Mouse (Mus musculus) stomach, embryonic 14.5 days (tissue): Measurements from ENCODE around the gene Cdkn1a. TPM values are rescaled to one million over a fixed set of nuclear protein-coding genes. Genes with fewer than 3 reads are reported as not detected.

Experiments used
- ATAC-seq: fragments of 200-750 bp; cut with Nextera tagmentation; 2 replicates; pipeline ENCODE4 v1.8.0; 2017; ENCODE audit warnings: low read depth, moderate TSS enrichment; ENCODE audit not compliant: insufficient number of reproducible peaks, insufficient read depth, low FRiP score
- H3K27ac ChIP-seq: fragments of 300-500 bp; sonication (generic); 2 replicates; pipeline ENCODE4 v1.5.1; 2014; ENCODE audit warnings: mild to moderate bottlenecking, low read length, moderate library complexity, mixed read lengths
- H3K27me3 ChIP-seq: fragments of 300-500 bp; sonication (generic); 2 replicates; pipeline ENCODE4 v1.6.1; 2014; ENCODE audit warnings: low read length, control low read depth, mixed read lengths; ENCODE audit not compliant: control insufficient read depth, insufficient read depth
- H3K36me3 ChIP-seq: fragments of 300-500 bp; sonication (generic); 2 replicates; pipeline ENCODE4 v1.6.1; 2014; ENCODE audit warnings: mild to moderate bottlenecking, control low read depth, low read length, moderate library complexity, mixed read lengths; ENCODE audit not compliant: control insufficient read depth, insufficient read depth
- H3K4me1 ChIP-seq: fragments of 300-500 bp; sonication (generic); 2 replicates; pipeline ENCODE4 v1.6.1; 2014; ENCODE audit warnings: low read length, control low read depth, mixed read lengths; ENCODE audit not compliant: control insufficient read depth, insufficient read depth
- H3K4me2 ChIP-seq: fragments of 300-500 bp; sonication (generic); replicated peaks from 2 replicates; pipeline ENCODE4 v1.6.1; 2014; ENCODE audit warnings: low read depth, low read length, control low read depth
- H3K4me3 ChIP-seq: fragments of 300-500 bp; sonication (generic); 2 replicates; pipeline ENCODE4 v1.5.1; 2014; ENCODE audit warnings: low read depth, low read length, control low read depth
- H3K9ac ChIP-seq: fragments of 300-500 bp; sonication (generic); replicated peaks from 2 replicates; pipeline ENCODE4 v1.6.1; 2014; ENCODE audit warnings: low read depth, mild to moderate bottlenecking, control low read depth, low read length, moderate library complexity, mixed read lengths
- H3K9me3 ChIP-seq: fragments of 300-500 bp; sonication (generic); 2 replicates; pipeline ENCODE4 v1.6.1; 2016; ENCODE audit warnings: low read depth, low read length, control low read depth; ENCODE audit not compliant: control insufficient read depth
- WGBS: fragments of 180-500 bp; shearing (Covaris S2); extraction: QIAGEN DNeasy Blood & Tissue Kit; methylation state at CpG from one replicate; pipeline ENCODE4 v1.1.7; 2014; 5-methylcytosine and 5-hydroxymethylcytosine counted together
- polyA plus RNA-seq: library from polyadenylated mRNA; unstranded; fragments of >200 nt; fragmentation: Nextera tagmentation; extraction: Ambion mirVana; gene quantifications from 2 replicates; pipeline ENCODE4 v1.2.1, GENCODE M21; 2014

The Cdkn1a gene
- polyA plus RNA-seq, 1 experiment from 2014 or later = 62.6 TPM

DNA sequence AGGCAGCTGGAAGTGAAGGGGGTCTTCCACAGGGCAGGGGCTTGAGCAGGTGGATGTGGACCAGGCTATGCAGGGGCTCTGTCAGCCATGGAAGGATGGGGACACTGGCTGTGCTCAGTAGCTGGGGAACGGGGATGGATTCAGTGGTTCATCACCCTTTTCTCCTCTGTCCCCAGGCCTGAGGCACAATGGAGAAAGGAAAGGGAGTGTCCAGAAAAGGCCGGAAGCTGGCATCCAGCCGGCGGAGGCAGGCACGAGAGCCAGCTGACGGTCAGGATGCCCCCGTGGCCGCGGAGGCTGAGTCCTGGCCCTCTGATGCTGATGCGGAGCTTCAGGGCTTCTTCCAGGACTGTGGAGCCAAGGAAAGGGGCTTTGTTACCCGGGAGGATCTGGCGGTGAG is 29.9 kb downstream of the Cdkn1a start:
- H3K27ac ChIP-seq = no peak overlapping the region
- no peak overlapping the region for H3K9ac ChIP-seq
- H3K4me1 ChIP-seq = peaks cover 8% of the 10 kb centered on the region
- H3K4me3 ChIP-seq = no peak overlapping the region
- 66% methylated on average over 12 of the region's 12 CpGs for WGBS
- no peaks in the 10 kb centered on the region for H3K27me3 ChIP-seq
- H3K36me3 ChIP-seq = no peaks in the 10 kb centered on the region
- H3K9me3 ChIP-seq = no peaks in the 10 kb centered on the region
- ATAC-seq = no peak
- H3K4me2 ChIP-seq = no peak overlapping the region

DNA sequence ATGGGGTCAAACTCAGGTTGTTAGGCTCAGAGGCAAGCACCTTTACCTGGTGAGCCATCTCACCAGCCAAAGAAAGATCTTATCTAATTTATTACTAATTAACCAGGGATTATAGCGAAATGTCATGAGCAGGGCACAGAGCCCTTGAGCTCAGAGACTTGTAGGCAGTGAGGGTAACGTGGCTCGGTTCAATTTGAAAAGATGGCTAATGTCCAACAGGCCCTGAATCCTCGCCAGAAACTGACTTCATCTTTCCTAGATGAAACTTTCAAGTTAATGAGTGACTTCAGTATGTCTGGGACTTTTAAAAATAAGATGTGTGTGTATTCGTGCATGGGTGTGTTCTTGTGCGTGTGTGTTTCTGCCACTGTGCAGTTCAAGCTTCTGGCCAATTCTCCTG is 32.0 kb downstream of the Cdkn1a start:
- no peak overlapping the region for H3K9ac ChIP-seq
- H3K27me3 ChIP-seq = no peaks in the 10 kb centered on the region
- H3K4me3 ChIP-seq = no peak overlapping the region
- no peaks in the 10 kb centered on the region for H3K9me3 ChIP-seq
- no peak overlapping the region for H3K4me2 ChIP-seq
- no peak for ATAC-seq
- WGBS = 44% methylated on average over 6 of the region's 6 CpGs
- peaks cover 8% of the 10 kb centered on the region for H3K4me1 ChIP-seq
- no peak overlapping the region; the same call in 1 of the 2 replicates for H3K27ac ChIP-seq
- H3K36me3 ChIP-seq = no peaks in the 10 kb centered on the region

DNA sequence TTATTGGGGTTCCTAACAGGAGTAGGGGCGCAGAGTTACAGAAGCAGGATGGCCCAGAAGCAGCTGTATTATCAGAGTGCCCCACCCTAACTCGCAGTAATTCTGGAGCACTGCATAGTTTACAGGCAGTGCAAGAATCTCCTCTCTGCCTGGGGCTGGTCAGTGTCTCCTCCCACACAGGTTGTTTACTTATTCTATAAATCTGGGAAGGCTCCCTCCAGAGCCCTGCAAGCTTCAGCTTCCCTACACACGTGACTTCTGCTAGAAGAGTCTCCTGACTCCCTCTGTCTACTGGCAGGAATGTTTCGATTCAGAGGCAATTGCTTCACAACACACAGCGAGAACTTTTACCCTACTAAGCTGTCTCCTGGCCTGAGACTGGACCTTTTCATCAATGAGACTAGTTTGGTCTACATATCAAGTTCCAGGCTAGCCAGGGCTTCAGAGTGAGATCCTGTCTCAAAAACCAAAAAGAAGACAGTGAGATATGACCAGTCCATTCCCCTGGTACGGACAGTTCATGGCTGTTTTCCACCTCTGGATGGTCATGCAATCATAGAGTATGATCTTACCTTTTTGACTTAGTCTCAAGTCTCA is 32.9 kb downstream of the Cdkn1a start:
- 28% methylated on average over 6 of the region's 6 CpGs for WGBS
- no peaks in the 10 kb centered on the region for H3K27me3 ChIP-seq
- peak; percentile 88 for ATAC-seq
- H3K4me2 ChIP-seq = no peak overlapping the region
- peak overlapping the region; percentile 39; the same call in 1 of the 2 replicates for H3K27ac ChIP-seq
- no peak overlapping the region for H3K4me3 ChIP-seq
- H3K9me3 ChIP-seq = no peaks in the 10 kb centered on the region
- peaks cover 8% of the 10 kb centered on the region for H3K4me1 ChIP-seq
- H3K36me3 ChIP-seq = no peaks in the 10 kb centered on the region
- H3K9ac ChIP-seq = no peak overlapping the region

DNA sequence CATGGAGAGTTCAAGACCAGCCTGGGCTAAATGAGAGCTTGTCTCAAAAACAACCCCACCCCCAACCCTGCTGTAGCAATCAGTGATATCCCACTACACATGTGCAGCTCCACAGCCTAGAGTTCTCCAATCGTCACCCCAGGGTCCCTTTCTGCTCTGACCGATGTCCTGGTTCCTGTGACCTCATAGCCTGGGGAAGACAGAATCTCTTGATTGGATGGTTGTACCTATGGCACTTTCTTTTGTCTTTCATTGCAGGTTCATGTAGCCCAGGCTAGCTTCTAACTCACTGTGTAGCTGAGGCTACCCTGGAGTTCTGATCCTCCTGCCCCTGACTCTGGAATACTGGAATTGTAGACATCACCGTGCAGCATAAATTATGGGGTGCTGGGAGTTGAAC is 35.8 kb downstream of the Cdkn1a start:
- H3K27me3 ChIP-seq = no peaks in the 10 kb centered on the region
- WGBS = 87% methylated on average over 3 of the region's 3 CpGs

DNA sequence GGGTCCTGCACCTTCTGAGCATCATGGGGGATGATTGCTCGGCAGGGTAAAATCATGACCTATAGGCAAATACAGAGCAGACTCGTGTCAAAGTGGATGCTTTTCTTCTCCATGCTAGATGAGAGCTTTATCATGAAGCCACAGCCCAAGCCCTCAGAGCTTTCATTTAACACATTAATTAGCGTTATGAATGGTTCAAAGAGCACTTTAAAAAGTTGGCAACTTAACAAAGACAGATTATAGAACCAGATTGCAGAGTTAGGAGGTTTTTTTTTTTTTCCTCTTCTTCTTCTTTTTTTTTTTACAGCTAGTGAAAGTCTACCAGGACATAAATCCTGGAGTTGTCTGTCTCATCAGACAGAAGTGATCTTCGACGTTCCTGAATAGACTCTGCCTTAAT is 38.6 kb downstream of the Cdkn1a start:
- Histone ChIP-seq H3K27me3 (no peaks in the 10 kb centered on the region), H3K4me1 (0 out of 2 replicates have a peak, but pooled peaks cover 2% of the 10 kb centered on the region), H3K9me3 (no peaks in the 10 kb centered on the region), H3K9ac (no peak overlapping the region), H3K27ac (no peak overlapping the region), H3K4me3 (no peak overlapping the region), H3K4me2 (no peak overlapping the region), H3K36me3 (no peaks in the 10 kb centered on the region)
- no peak for ATAC-seq
- WGBS = 60% methylated on average over 5 of the region's 5 CpGs

More for the DNA sequence above, 35.8 kb downstream of the Cdkn1a start:
- no peak for ATAC-seq
- H3K4me1 ChIP-seq = peaks cover 8% of the 10 kb centered on the region
- H3K9ac ChIP-seq = no peak overlapping the region
- no peak overlapping the region for H3K4me2 ChIP-seq
- H3K36me3 ChIP-seq = no peaks in the 10 kb centered on the region
- no peak overlapping the region for H3K27ac ChIP-seq
- no peaks in the 10 kb centered on the region for H3K9me3 ChIP-seq
- H3K4me3 ChIP-seq = no peak overlapping the region

DNA sequence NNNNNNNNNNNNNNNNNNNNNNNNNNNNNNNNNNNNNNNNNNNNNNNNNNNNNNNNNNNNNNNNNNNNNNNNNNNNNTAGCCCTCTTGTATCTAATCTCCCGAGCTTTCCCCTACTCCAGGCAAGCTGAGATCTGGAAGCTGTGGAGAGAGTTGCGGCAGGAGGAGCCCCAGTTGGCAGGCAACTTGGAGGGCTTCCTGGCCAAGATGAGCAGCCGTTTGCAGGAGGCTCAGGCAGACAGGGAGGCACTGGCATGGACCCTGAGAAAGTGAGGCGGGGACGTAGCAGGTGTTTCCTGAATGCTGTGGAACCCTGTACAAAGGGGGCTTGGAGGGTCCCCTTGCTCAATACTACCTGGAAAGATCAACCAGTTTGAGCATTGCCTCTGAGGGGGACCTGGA is 44.3 kb downstream of the Cdkn1a start:
- 75% methylated on average over 5 of the region's 5 CpGs for WGBS
- Histone ChIP-seq H3K4me3 (no peak overlapping the region), H3K9ac (no peak overlapping the region), H3K9me3 (no peaks in the 10 kb centered on the region), H3K4me2 (no peak overlapping the region), H3K4me1 (0 out of 2 replicates have a peak, but pooled peaks cover 2% of the 10 kb centered on the region), H3K27me3 (no peaks in the 10 kb centered on the region), H3K36me3 (no peaks in the 10 kb centered on the region), H3K27ac (no peak overlapping the region)
- ATAC-seq = no peak

DNA sequence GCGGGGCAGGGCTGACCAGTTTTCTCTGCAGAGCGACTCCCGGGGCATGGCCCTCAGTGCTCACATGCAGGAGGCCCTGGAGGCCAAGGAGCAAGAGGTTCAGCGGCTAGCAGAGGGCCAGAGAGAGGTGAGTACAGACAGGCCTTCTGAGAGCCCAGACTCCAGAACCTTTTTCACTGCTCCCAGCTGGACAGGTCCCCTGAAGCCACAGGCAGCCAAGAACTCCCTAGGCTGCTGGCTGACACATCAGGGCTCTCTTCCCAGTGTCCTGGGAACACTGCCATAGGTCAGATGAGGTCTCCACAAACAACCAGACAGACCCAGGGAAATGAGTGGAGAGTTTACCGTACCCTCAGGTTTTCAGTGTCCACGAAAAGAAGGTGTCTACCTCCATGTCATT is 45.5 kb downstream of the Cdkn1a start:
- Histone ChIP-seq H3K4me1 (0 out of 2 replicates have a peak, but pooled peaks cover 2% of the 10 kb centered on the region), H3K4me2 (no peak overlapping the region), H3K27ac (no peak overlapping the region)

DNA sequence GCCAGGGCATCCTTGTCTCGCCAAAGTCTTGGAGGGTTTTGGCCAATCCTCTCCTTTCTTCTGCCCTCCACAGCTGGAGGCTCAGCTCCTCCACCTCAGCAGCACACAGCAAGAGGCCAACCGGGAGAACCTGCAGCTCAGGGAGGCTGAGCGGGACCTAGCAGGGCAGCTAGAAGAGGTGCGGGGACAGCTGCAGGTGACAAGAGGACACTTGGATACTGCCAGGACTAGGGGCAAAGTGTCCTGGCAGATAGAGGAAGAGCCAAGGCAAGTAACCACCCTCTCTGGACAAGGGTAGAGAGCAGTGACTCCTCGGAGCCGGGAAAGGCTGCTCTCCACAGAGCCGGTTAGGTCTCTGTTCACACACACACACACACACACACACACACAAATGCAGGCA is 47.1 kb downstream of the Cdkn1a start:
- no peaks in the 10 kb centered on the region for H3K27me3 ChIP-seq
- no peak overlapping the region for H3K4me2 ChIP-seq
- no peaks in the 10 kb centered on the region for H3K36me3 ChIP-seq
- no peak overlapping the region for H3K4me3 ChIP-seq
- ATAC-seq = no peak
- no peak overlapping the region for H3K9ac ChIP-seq
- H3K9me3 ChIP-seq = no peaks in the 10 kb centered on the region
- no peaks in the 10 kb centered on the region for H3K4me1 ChIP-seq
- 79% methylated on average over 7 of the region's 7 CpGs for WGBS
- H3K27ac ChIP-seq = no peak overlapping the region

More for the DNA sequence above, 45.5 kb downstream of the Cdkn1a start:
- no peaks in the 10 kb centered on the region for H3K9me3 ChIP-seq
- no peak for ATAC-seq
- H3K27me3 ChIP-seq = no peaks in the 10 kb centered on the region
- no peak overlapping the region for H3K9ac ChIP-seq
- H3K4me3 ChIP-seq = no peak overlapping the region
- H3K36me3 ChIP-seq = no peaks in the 10 kb centered on the region
- 63% methylated on average over 6 of the region's 6 CpGs for WGBS

DNA sequence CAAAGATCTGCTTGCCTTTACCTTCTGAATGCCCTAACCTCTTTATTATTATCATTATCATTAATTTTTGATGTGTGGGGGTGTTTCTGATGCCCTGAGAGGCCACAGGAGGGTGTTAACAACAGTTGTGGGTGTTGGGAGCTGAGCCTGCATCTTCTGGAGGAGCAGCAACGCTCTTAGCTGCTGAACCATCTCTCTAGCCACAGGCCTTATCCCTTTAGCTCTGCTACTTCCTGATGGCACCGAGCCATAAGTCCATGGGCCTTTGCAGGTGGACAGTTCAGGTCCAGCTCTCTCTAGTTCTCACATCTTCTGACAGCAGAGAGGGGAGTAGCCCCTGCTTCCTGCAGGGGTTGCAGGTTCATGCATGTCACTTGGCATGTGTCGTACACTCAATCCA is 50.8 kb downstream of the Cdkn1a start:
- Histone ChIP-seq H3K9me3 (no peaks in the 10 kb centered on the region; the same call in 1 of the 2 replicates), H3K27me3 (no peaks in the 10 kb centered on the region), H3K27ac (no peak overlapping the region), H3K9ac (no peak overlapping the region), H3K36me3 (no peaks in the 10 kb centered on the region), H3K4me3 (no peak overlapping the region), H3K4me2 (no peak overlapping the region), H3K4me1 (no peaks in the 10 kb centered on the region)
- WGBS = 82% methylated on average over 3 of the region's 3 CpGs
- ATAC-seq = no peak
